Mouse (Mus musculus) stomach, embryonic 15.5 days (tissue): ENCODE measurements at regions not wholly inside any gene's neighbourhood (a gene's known extent, or its start where the extent isn't known, plus 50 kb on each side); places are given as distances from the start of the nearest gene placed in this dataset.
A peak's percentile ranks its signal among the peaks of the same experiment; 100 is the strongest.

ENCODE experiments used
- ATAC-seq: fragments of 200-750 bp; cut with Nextera tagmentation; 2 replicates; pipeline ENCODE4 v1.8.0; 2017; ENCODE audit warnings: low read depth, moderate number of reproducible peaks, moderate TSS enrichment; ENCODE audit not compliant: insufficient read depth, low FRiP score
- H3K27ac ChIP-seq: fragments of 300-500 bp; sonication (generic); 2 replicates; pipeline ENCODE4 v1.5.1; 2015; ENCODE audit warnings: mild to moderate bottlenecking, inconsistent platforms
- H3K27me3 ChIP-seq: fragments of 300-500 bp; sonication (generic); replicated peaks from 2 replicates; pipeline ENCODE4 v1.6.1; 2015; ENCODE audit warnings: inconsistent platforms
- H3K36me3 ChIP-seq: fragments of 300-500 bp; sonication (generic); 2 replicates; pipeline ENCODE4 v1.6.1; 2015; ENCODE audit warnings: inconsistent platforms
- H3K4me1 ChIP-seq: fragments of 300-500 bp; sonication (generic); 2 replicates; pipeline ENCODE4 v1.6.1; 2015; ENCODE audit warnings: inconsistent platforms
- H3K4me2 ChIP-seq: fragments of 300-500 bp; sonication (generic); 2 replicates; pipeline ENCODE4 v1.6.1; 2015; ENCODE audit warnings: mild to moderate bottlenecking, inconsistent platforms
- H3K4me3 ChIP-seq: fragments of 300-500 bp; sonication (generic); replicated peaks from 2 replicates; pipeline ENCODE4 v1.5.1; 2015; ENCODE audit warnings: inconsistent platforms
- H3K9ac ChIP-seq: fragments of 300-500 bp; sonication (generic); 2 replicates; pipeline ENCODE4 v1.6.1; 2015; ENCODE audit warnings: inconsistent platforms
- H3K9me3 ChIP-seq: fragments of 300-500 bp; sonication (generic); 2 replicates; pipeline ENCODE4 v1.6.1; 2016; ENCODE audit warnings: inconsistent platforms
- WGBS: fragments of 180-500 bp; shearing (Covaris S2); methylation state at CpG from one replicate; pipeline ENCODE4 v1.1.7; 2015; 5-methylcytosine and 5-hydroxymethylcytosine counted together

DNA sequence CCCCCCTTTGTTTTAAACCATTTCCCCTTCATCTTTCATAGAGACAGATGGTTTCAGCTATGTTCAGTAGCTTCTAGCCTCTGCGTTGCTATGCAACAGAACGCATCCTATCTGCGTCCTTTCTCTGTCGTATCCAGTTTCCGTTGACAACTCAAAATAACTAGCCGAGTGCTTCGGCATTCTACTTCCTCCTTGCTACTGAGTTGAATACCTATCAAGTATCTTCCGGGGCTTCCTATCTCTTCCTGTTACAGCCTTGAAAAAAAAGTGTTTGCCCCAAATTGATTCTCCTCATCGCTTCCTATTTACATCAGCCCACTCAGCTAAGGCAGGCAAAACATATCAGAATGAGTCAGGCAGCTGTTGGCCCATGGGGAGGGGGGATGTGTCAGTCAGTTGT, 114.5 kb upstream of the Nr5a2 start:
- Histone ChIP-seq H3K36me3 (no peaks in the 10 kb centered on the region), H3K4me2 (peak overlapping the region; percentile 30; the same call in 1 of the 2 replicates), H3K9me3 (no peaks in the 10 kb centered on the region), H3K27ac (no peak overlapping the region), H3K4me3 (no peak overlapping the region), H3K4me1 (no peaks in the 10 kb centered on the region), H3K9ac (no peak overlapping the region), H3K27me3 (no peaks in the 10 kb centered on the region)
- 24% methylated on average over 9 of the region's 9 CpGs for WGBS
- no peak for ATAC-seq

DNA sequence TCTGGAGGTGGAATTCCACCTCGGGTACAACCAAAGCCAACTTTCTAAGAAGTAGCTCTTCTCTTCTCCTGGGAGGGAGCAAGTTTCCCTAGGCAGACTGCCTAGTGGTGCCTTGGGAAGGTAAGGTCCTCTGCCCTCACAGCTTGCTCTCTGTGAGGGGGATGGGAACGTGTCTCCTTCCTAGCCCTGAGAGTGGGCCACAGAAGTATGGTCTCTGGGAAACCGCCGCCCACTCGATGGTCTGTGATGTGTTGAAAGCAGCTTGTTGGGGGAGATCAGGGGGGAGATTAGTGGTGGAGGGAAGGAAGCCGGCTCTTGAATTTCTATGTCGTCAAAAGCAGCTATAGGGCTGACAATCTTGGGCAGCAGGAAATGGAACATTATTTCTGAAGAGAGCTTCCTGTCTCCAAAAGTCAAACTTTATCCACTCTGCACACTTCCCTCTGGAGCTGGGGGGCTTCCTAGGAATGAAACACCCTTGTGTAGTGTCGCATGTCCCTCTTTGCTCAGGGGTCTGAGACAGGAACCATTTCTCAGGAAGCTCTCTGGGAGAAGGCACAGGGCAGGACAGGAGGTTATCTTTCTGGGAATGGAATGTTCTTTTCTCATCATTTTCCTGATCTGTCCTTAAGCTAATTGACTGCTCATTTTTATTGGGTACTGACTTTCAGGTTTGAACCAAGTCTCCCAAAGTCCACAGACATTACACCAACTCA, 113.8 kb upstream of the Nr5a2 start:
- WGBS = 56% methylated on average over 8 of the region's 8 CpGs
- H3K9ac ChIP-seq = no peak overlapping the region
- no peak overlapping the region for H3K4me2 ChIP-seq
- no peaks in the 10 kb centered on the region for H3K36me3 ChIP-seq
- H3K4me3 ChIP-seq = no peak overlapping the region
- no peaks in the 10 kb centered on the region for H3K27me3 ChIP-seq
- no peaks in the 10 kb centered on the region for H3K4me1 ChIP-seq
- H3K27ac ChIP-seq = no peak overlapping the region
- ATAC-seq = no peak
- H3K9me3 ChIP-seq = no peaks in the 10 kb centered on the region

DNA sequence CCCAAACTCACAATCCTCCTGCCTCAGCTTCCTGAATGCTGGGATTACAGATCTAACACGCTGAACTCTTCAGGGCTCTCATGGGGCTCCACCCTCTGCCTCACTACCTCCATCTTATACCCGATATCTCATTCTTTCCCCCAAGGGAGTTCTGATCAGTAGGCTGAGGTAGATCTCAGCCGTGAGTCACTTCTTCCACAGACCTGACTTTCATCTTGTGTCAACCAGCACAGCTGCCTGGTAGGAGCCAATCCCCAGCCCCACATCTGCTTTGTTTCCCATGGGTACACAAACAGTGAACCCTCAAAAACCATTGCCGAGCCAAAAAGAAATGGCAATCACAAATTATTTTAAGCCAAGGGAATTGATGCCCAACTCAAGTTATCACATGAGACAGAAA, 100.7 kb upstream of the Nr5a2 start:
- no peak overlapping the region for H3K4me2 ChIP-seq
- no peak overlapping the region for H3K4me3 ChIP-seq
- no peak overlapping the region for H3K9ac ChIP-seq
- no peak for ATAC-seq
- no peak overlapping the region for H3K27ac ChIP-seq
- no peaks in the 10 kb centered on the region for H3K36me3 ChIP-seq
- no peaks in the 10 kb centered on the region for H3K4me1 ChIP-seq
- H3K9me3 ChIP-seq = no peaks in the 10 kb centered on the region
- H3K27me3 ChIP-seq = no peaks in the 10 kb centered on the region
- WGBS = 83% methylated on average over 4 of the region's 4 CpGs

DNA sequence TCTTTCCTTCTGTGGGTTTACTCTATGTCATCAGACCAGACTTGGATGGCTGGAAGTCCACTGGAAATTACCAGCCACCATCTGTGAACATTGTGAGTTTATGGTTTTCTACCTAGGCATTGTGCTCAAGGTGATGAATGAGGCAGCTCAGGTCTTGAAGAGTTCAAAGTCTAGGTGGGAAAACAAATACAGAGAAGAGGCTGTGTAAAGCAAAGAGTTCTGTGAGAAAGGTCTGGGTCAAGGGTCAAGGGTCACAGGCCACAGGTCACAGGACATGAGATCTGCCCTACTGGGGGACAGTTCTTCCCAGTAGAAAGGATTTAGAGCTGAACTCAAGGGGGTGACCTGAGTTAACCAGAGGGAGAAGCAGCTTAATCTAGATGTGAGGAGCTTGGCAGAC, 92.9 kb upstream of the Nr5a2 start:
- no peak for ATAC-seq
- H3K4me3 ChIP-seq = no peak overlapping the region
- no peaks in the 10 kb centered on the region for H3K4me1 ChIP-seq
- no peak overlapping the region for H3K4me2 ChIP-seq
- no peak overlapping the region for H3K9ac ChIP-seq
- H3K27me3 ChIP-seq = no peaks in the 10 kb centered on the region
- H3K36me3 ChIP-seq = no peaks in the 10 kb centered on the region
- no peak overlapping the region for H3K27ac ChIP-seq
- H3K9me3 ChIP-seq = no peaks in the 10 kb centered on the region

DNA sequence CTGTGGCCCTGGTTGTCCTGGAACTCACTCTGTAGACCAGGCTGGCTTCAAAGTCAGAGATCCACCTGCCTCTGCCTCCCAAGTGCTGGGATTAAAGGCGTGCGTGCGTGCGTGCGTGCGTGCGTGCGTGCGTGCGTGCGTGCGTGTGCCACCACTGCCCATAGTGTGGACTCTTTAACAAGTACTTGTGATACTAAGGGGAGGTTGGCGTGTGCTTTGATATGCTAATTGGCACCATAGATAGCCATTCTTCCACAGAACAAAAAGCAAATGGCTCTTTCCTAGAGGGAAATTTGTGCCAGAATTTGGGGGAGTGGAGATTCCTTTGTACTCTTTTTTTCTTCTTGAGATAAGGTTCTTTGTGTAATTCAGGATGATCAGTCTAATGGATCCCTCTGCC, 91.3 kb upstream of the Nr5a2 start:
- Histone ChIP-seq H3K4me3 (no peak overlapping the region), H3K9me3 (no peaks in the 10 kb centered on the region), H3K4me1 (no peaks in the 10 kb centered on the region), H3K27ac (no peak overlapping the region), H3K27me3 (no peaks in the 10 kb centered on the region), H3K4me2 (no peak overlapping the region), H3K9ac (no peak overlapping the region), H3K36me3 (no peaks in the 10 kb centered on the region)
- no peak for ATAC-seq
- 96% methylated on average over 13 of the region's 13 CpGs for WGBS

DNA sequence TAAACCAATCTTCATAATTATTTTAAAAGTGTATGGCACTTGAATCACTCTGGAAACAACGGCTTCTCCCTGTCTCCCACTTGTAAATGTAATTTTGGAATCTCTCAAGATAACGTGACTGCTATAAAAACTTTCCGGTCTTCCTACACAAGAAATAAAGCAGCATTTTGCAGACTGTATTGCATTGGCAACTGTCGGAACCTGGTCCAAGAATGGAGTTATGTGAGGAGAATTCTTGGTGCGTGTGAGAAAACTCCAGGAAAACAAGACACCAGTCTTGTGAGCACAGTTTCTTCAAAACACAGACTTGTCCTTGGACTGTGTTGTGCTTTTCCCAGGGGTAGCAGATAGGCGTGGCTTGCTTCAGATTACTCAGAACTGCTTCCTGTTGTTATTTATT, 83.8 kb upstream of the Nr5a2 start:
- Histone ChIP-seq H3K4me2 (no peak overlapping the region), H3K9ac (no peak overlapping the region), H3K27me3 (no peaks in the 10 kb centered on the region), H3K4me3 (no peak overlapping the region), H3K9me3 (no peaks in the 10 kb centered on the region), H3K4me1 (no peaks in the 10 kb centered on the region), H3K36me3 (no peaks in the 10 kb centered on the region), H3K27ac (no peak overlapping the region)
- WGBS = 79% methylated on average over 6 of the region's 6 CpGs
- no peak for ATAC-seq

DNA sequence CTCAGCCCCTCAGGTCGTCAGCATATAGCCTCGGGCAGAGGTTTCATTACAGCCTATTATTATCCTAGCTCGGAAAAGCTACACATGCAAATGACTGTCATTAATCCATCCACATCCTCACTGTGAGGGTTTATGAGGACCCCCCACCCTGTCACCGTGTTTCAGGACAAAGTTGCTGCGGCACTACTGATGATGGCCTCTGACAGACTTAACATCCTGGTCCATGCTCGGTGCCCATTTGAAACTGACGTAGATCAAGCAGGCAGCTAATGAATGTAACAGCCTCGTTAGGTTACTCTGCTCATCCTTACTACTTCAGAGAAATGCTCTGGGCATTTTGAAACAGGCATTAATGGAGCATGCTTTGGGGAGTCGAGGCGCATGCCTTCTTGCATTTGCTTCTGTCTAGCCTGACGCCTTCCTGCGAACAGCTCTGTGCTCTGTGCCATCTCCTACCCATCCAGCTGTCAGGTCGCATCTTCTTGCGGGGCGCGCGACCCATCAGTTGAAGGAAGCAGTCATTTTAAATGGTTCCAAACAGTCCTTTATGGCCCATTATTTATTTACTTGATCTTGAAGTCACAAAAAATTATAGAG, 82.3 kb upstream of the Nr5a2 start:
- Histone ChIP-seq H3K4me1 (no peaks in the 10 kb centered on the region), H3K4me3 (no peak overlapping the region), H3K27me3 (no peaks in the 10 kb centered on the region), H3K9me3 (no peaks in the 10 kb centered on the region), H3K9ac (no peak overlapping the region), H3K36me3 (no peaks in the 10 kb centered on the region), H3K27ac (no peak overlapping the region), H3K4me2 (no peak overlapping the region)
- 84% methylated on average over 17 of the region's 17 CpGs for WGBS
- no peak for ATAC-seq

DNA sequence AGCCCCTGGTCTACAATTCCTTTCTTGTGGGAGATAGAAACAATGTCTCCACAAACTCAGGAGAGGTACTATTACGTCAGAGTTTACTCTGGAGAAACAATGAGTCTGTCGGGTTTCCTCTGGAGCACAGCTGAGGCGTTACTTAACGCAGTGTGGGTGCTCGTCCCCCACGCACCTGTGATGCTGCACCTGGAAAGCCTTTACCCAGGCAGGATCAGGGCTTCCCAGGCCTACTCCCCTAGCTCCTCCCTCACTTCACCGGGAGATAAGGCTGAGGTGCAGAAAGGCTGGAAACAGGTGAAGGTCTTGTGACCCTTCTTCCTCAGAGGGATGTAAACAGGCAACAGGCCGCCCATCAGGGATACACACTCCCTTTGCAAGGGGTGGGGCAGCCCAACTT, 80.7 kb upstream of the Nr5a2 start:
- H3K9ac ChIP-seq = no peak overlapping the region
- H3K36me3 ChIP-seq = no peaks in the 10 kb centered on the region
- H3K27ac ChIP-seq = no peak overlapping the region
- no peak overlapping the region for H3K4me2 ChIP-seq
- ATAC-seq = no peak
- no peaks in the 10 kb centered on the region for H3K27me3 ChIP-seq
- H3K4me1 ChIP-seq = no peaks in the 10 kb centered on the region
- 41% methylated on average over 8 of the region's 8 CpGs for whole genome bisulfite sequencing
- no peaks in the 10 kb centered on the region for H3K9me3 ChIP-seq
- no peak overlapping the region for H3K4me3 ChIP-seq

DNA sequence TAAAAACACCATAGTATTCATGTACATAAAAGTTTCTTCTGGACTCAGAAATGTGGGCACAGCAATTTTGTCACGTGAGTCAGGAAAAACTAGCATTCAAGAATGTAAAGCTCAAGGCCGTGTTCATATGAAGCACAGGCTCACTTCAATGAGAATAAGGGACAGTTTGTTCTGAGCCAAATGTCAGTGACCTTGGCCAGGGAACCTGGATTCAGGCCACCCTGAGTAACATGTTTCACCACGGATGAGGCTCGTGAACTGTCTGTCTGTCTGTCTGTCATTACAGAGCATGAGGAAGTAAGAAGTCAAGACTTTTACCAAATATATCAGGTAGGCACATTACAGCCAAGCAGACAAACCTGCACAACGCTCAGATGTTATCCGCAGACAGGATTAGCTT, 74.3 kb upstream of the Nr5a2 start:
- no peak overlapping the region for H3K27ac ChIP-seq
- no peaks in the 10 kb centered on the region for H3K27me3 ChIP-seq
- no peaks in the 10 kb centered on the region for H3K9me3 ChIP-seq
- WGBS = 86% methylated on average over 6 of the region's 6 CpGs
- no peak overlapping the region for H3K4me3 ChIP-seq
- H3K9ac ChIP-seq = no peak overlapping the region
- no peaks in the 10 kb centered on the region for H3K36me3 ChIP-seq
- ATAC-seq = no peak
- H3K4me2 ChIP-seq = no peak overlapping the region
- no peaks in the 10 kb centered on the region for H3K4me1 ChIP-seq

DNA sequence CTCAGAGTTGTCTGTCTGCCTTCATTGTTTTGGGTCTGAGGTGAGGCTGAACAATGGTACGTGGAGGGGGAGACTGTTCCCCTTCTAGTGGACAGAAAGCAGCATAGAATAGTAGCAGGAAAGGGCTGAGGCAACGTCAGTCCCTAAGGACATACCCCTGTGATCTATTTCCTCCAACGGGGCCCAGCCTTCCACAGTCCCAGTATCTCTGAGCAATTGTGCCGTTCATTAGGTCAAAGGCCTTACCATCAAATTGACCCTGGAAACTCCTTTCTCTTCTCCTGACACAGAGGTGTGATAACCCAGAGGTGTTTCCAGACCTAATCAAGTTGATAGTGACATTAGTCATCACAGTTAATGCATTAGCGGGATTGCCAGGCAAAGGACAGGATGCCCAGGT, 73.4 kb upstream of the Nr5a2 start:
- no peaks in the 10 kb centered on the region for H3K27me3 ChIP-seq
- WGBS = 49% methylated on average over 5 of the region's 5 CpGs
- no peak overlapping the region for H3K27ac ChIP-seq
- no peaks in the 10 kb centered on the region for H3K36me3 ChIP-seq
- no peak overlapping the region for H3K4me3 ChIP-seq
- no peak for ATAC-seq
- no peak overlapping the region for H3K4me2 ChIP-seq
- no peaks in the 10 kb centered on the region for H3K9me3 ChIP-seq
- no peak overlapping the region for H3K9ac ChIP-seq
- H3K4me1 ChIP-seq = no peaks in the 10 kb centered on the region

DNA sequence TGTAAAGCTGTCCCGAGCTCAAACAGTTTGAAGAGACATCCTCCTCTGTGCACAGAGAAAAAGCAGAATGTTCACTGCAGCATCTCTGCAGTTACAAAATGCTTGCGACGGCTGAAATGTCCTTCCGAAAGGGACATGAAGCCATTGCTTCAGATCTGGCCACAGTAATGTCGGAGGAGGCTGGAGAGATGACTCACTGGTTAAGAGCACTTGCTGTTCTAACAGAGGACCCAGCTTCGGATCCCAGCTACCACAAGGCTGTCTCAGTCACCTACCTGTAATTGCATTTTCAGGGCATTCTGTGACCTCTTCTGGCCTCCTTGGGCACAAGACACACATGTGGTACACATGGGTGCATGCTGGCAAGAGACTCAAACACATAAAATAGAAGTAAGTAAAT, 63.5 kb upstream of the Nr5a2 start:
- H3K4me3 ChIP-seq = no peak overlapping the region
- WGBS = 83% methylated on average over 6 of the region's 6 CpGs
- H3K4me1 ChIP-seq = no peaks in the 10 kb centered on the region
- no peak overlapping the region for H3K27ac ChIP-seq
- no peak overlapping the region for H3K9ac ChIP-seq
- H3K36me3 ChIP-seq = no peaks in the 10 kb centered on the region
- H3K27me3 ChIP-seq = no peaks in the 10 kb centered on the region
- no peak overlapping the region for H3K4me2 ChIP-seq
- no peak for ATAC-seq
- H3K9me3 ChIP-seq = no peaks in the 10 kb centered on the region

DNA sequence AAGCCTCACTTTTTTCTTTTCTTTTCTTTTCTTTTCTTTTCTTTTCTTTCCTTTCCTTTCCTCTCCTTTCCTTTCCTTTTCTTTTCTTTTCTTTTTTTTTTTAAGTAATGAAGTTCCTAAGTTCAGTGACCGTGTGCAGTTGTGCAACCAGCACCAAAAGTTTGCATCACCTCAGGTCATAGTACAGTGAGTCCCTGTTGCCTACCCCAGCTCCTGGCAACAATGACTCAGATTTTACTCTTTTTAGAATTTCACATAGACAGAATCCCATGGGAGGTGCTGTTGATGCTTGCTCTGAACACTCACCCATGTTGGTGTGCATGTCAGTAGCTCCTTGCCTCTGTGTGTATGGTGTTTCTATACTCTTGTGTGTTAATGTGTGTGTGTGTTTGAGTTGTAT, 60.3 kb upstream of the Nr5a2 start:
- Histone ChIP-seq H3K4me3 (no peak overlapping the region), H3K4me2 (no peak overlapping the region), H3K9me3 (no peaks in the 10 kb centered on the region), H3K36me3 (no peaks in the 10 kb centered on the region), H3K9ac (no peak overlapping the region), H3K4me1 (no peaks in the 10 kb centered on the region), H3K27ac (no peak overlapping the region), H3K27me3 (no peaks in the 10 kb centered on the region)
- 78% methylated on average over 1 of the region's 1 CpGs for WGBS
- ATAC-seq = no peak

DNA sequence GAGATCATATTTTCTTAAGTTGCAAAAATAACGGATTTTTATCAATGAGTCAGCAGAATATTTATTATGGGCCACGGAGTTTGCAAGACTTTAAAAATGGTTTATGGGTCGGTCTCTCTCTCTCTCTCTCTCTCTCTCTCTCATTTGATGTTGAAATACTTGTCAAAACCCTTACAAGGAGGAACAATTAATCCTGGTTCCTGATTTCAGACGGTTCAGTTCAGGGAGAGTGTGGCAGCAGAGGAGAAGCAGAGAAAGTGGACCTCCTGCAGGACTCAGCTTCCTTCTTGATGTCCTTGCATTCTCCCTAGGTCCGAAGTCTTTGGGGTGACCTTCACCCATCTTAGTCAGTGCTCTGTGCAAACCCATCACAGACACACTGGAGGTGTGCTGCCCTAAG, 57.4 kb upstream of the Nr5a2 start:
- Histone ChIP-seq H3K4me3 (no peak overlapping the region), H3K27me3 (no peaks in the 10 kb centered on the region), H3K27ac (no peak overlapping the region), H3K9me3 (no peaks in the 10 kb centered on the region), H3K9ac (no peak overlapping the region), H3K36me3 (no peaks in the 10 kb centered on the region), H3K4me2 (no peak overlapping the region), H3K4me1 (no peaks in the 10 kb centered on the region)
- ATAC-seq = no peak
- WGBS = 82% methylated on average over 5 of the region's 5 CpGs
